ENCODE assay signal across 8 mouse cellular contexts in genomic region chr11:107379089-107379845, GRCm38 (mm10).
DNase-seq lines count a peak whose midpoint lies in the region; ATAC-seq and TF ChIP-seq lines count a peak whose summit lies in the region.

No protein-coding gene starts in this region.

- H3K27ac ChIP-seq in midbrain, postnatal 0 days (ENCODE audit: low read depth, low read length): no peak overlapping the region
- no peak overlapping the region for H3K27ac ChIP-seq in midbrain, embryonic 10.5 days (replicated peaks)
- H3K27ac ChIP-seq in liver, embryonic 15.5 days (replicated peaks): peak overlapping the region; percentile 57; the same call in 1 of the 2 replicates
- no peak overlapping the region for H3K27ac ChIP-seq in forebrain, embryonic 11.5 days (ENCODE audit: low read depth, low read length)

- ATAC-seq in midbrain, postnatal 0 days (ENCODE audit: low FRiP score): no peak
- peak; percentile 42 for ATAC-seq in liver, embryonic 15.5 days (ENCODE audit: insufficient read depth)
- ATAC-seq in erythroblast, adult 5-6 weeks (replicated peaks; ENCODE audit: low FRiP score, poor library complexity, severe bottlenecking): no peak
- ATAC-seq in forebrain, embryonic 11.5 days (replicated peaks; ENCODE audit: low FRiP score): no peak

- H3K4me2 ChIP-seq in midbrain, postnatal 0 days (ENCODE audit: low read depth, low read length, poor library complexity, severe bottlenecking): no peak overlapping the region
- H3K4me2 ChIP-seq in liver, embryonic 15.5 days: no peak overlapping the region
- H3K4me2 ChIP-seq in forebrain, embryonic 11.5 days (ENCODE audit: low read depth, low read length, severe bottlenecking): no peak overlapping the region

- no peaks in the 10 kb centered on the region; the same call in 1 of the 2 replicates for H3K4me1 ChIP-seq in midbrain, postnatal 0 days (ENCODE audit: insufficient read depth, low read length)
- H3K4me1 ChIP-seq in midbrain, embryonic 10.5 days: no peaks in the 10 kb centered on the region; the same call in 1 of the 2 replicates
- peaks cover 14% of the 10 kb centered on the region for H3K4me1 ChIP-seq in liver, embryonic 15.5 days (replicated peaks)
- 0 out of 2 replicates have a peak, but pooled peaks cover 4% of the 10 kb centered on the region for H3K4me1 ChIP-seq in forebrain, embryonic 11.5 days (replicated peaks; ENCODE audit: control insufficient read depth, insufficient read depth, low read length)

- H3K9ac ChIP-seq in midbrain, postnatal 0 days (replicated peaks; ENCODE audit: low read length, poor library complexity, severe bottlenecking): no peak overlapping the region
- no peak overlapping the region for H3K9ac ChIP-seq in liver, embryonic 15.5 days
- H3K9ac ChIP-seq in forebrain, embryonic 11.5 days (ENCODE audit: low read length): no peak overlapping the region

- DNase-seq in midbrain, postnatal 0 days (ENCODE audit: low spot score): peak; percentile 81
- no peak for DNase-seq in midbrain, embryonic 10.5 days (ENCODE audit: low spot score)
- peak; percentile 98 for DNase-seq in cerebellum, adult 9-11 months
- DNase-seq in kidney, adult 18-20 months: peak; percentile 83
- peak; percentile 29 for DNase-seq in testis, postnatal 14 days (ENCODE audit: low spot score)
- DNase-seq in forebrain, embryonic 11.5 days (ENCODE audit: low spot score): no peak

- no peaks in the 10 kb centered on the region for H3K9me3 ChIP-seq in midbrain, postnatal 0 days (ENCODE audit: low read length)
- H3K9me3 ChIP-seq in midbrain, embryonic 10.5 days (replicated peaks): 0 out of 2 replicates have a peak, but pooled peaks cover 6% of the 10 kb centered on the region
- no peaks in the 10 kb centered on the region for H3K9me3 ChIP-seq in liver, embryonic 15.5 days (replicated peaks)
- peaks cover 3% of the 10 kb centered on the region; the same call in 1 of the 2 replicates for H3K9me3 ChIP-seq in forebrain, embryonic 11.5 days (ENCODE audit: control insufficient read depth, low read length)

- no peaks in the 10 kb centered on the region for H3K27me3 ChIP-seq in midbrain, postnatal 0 days (ENCODE audit: insufficient read depth, low read length)
- no peaks in the 10 kb centered on the region for H3K27me3 ChIP-seq in midbrain, embryonic 10.5 days (ENCODE audit: low read depth, poor library complexity, severe bottlenecking)
- no peaks in the 10 kb centered on the region for H3K27me3 ChIP-seq in liver, embryonic 15.5 days
- H3K27me3 ChIP-seq in forebrain, embryonic 11.5 days (ENCODE audit: control insufficient read depth, insufficient read depth, low read length): no peaks in the 10 kb centered on the region

- TF ChIP-seq CTCF in midbrain, postnatal 0 days (IDR thresholded peaks at IDR 0.05): peak; percentile 34

- WGBS in midbrain, postnatal 0 days: 82% methylated on average over 22 of the region's 22 CpGs
- WGBS in midbrain, embryonic 10.5 days: 93% methylated on average over 22 of the region's 22 CpGs
- WGBS in liver, embryonic 15.5 days (ENCODE audit: insufficient replicate concordance): 79% methylated on average over 22 of the region's 22 CpGs
- 93% methylated on average over 22 of the region's 22 CpGs for WGBS in forebrain, embryonic 11.5 days

- no peaks in the 10 kb centered on the region for H3K36me3 ChIP-seq in midbrain, postnatal 0 days (ENCODE audit: insufficient read depth, low read length)
- peaks cover 6% of the 10 kb centered on the region for H3K36me3 ChIP-seq in midbrain, embryonic 10.5 days
- H3K36me3 ChIP-seq in liver, embryonic 15.5 days (replicated peaks): no peaks in the 10 kb centered on the region
- H3K36me3 ChIP-seq in forebrain, embryonic 11.5 days (ENCODE audit: control insufficient read depth, insufficient read depth, low read length): no peaks in the 10 kb centered on the region; the same call in 1 of the 2 replicates

- no peak overlapping the region for H3K4me3 ChIP-seq in midbrain, postnatal 0 days (ENCODE audit: low read depth, low read length)
- no peak overlapping the region for H3K4me3 ChIP-seq in midbrain, embryonic 10.5 days
- H3K4me3 ChIP-seq in liver, embryonic 15.5 days (replicated peaks): no peak overlapping the region
- H3K4me3 ChIP-seq in forebrain, embryonic 11.5 days (ENCODE audit: low read depth, low read length): no peak overlapping the region

Comparison
In these comparisons a context has a peak if more than half of its experiments do, and no peak if none do; other contexts are left out.
1. DNase-seq: peak in midbrain, postnatal 0 days (single experiment), cerebellum, adult 9-11 months (single experiment), kidney, adult 18-20 months (single experiment) and testis, postnatal 14 days (single experiment); none in midbrain, embryonic 10.5 days (single experiment) and forebrain, embryonic 11.5 days (single experiment).